Mouse (Mus musculus) intestine, postnatal 0 days (tissue): Measurements from ENCODE around the gene Mnd1. TPM values are rescaled to one million over a fixed set of nuclear protein-coding genes. Genes with fewer than 3 reads are reported as not detected.

Experiments
- ATAC-seq: fragments of 200-750 bp; cut with Nextera tagmentation; 2 replicates; pipeline ENCODE4 v1.8.0; 2017; ENCODE audit warnings: mild to moderate bottlenecking, moderate TSS enrichment, moderate library complexity
- H3K27ac ChIP-seq: fragments of 300-500 bp; sonication (generic); 2 replicates; pipeline ENCODE4 v1.5.1; 2014; ENCODE audit warnings: mild to moderate bottlenecking, low read depth, low read length, moderate library complexity
- H3K27me3 ChIP-seq: fragments of 300-500 bp; sonication (generic); replicated peaks from 2 replicates; pipeline ENCODE4 v1.6.1; 2014; ENCODE audit warnings: low read length, mixed read lengths; ENCODE audit not compliant: control insufficient read depth, insufficient read depth
- H3K36me3 ChIP-seq: fragments of 300-500 bp; sonication (generic); 2 replicates; pipeline ENCODE4 v1.6.1; 2014; ENCODE audit warnings: mild to moderate bottlenecking, moderate library complexity; ENCODE audit not compliant: control insufficient read depth, insufficient read depth
- H3K4me1 ChIP-seq: fragments of 300-500 bp; sonication (generic); replicated peaks from 2 replicates; pipeline ENCODE4 v1.6.1; 2014; ENCODE audit warnings: antibody characterized with exemption, low read length, mixed read lengths; ENCODE audit not compliant: control insufficient read depth, insufficient read depth
- H3K4me2 ChIP-seq: fragments of 300-500 bp; sonication (generic); replicated peaks from 2 replicates; pipeline ENCODE4 v1.6.1; 2014; ENCODE audit warnings: low read depth, mild to moderate bottlenecking, moderate library complexity
- H3K4me3 ChIP-seq: fragments of 300-500 bp; sonication (generic); 2 replicates; pipeline ENCODE4 v1.5.1; 2014; ENCODE audit warnings: low read depth, low read length
- H3K9ac ChIP-seq: fragments of 300-500 bp; sonication (generic); 2 replicates; pipeline ENCODE4 v1.6.1; 2014; ENCODE audit warnings: mild to moderate bottlenecking, low read depth, low read length
- H3K9me3 ChIP-seq: fragments of 300-500 bp; sonication (generic); 2 replicates; pipeline ENCODE4 v1.6.1; 2016; ENCODE audit warnings: mixed run types; ENCODE audit not compliant: control insufficient read depth
- CTCF ChIP-seq: sonication (generic); IDR thresholded peaks from 2 replicates; pipeline ENCODE4 v1.5.1; 2016; ENCODE audit warnings: low read depth, mild to moderate bottlenecking, control low read depth, antibody characterized with exemption, moderate library complexity
- WGBS: fragments of 180-500 bp; shearing (Covaris S2); extraction: QIAGEN DNeasy Blood & Tissue Kit; methylation state at CpG from one replicate; pipeline ENCODE4 v1.1.7; 2014; 5-methylcytosine and 5-hydroxymethylcytosine counted together
- polyA plus RNA-seq: library from polyadenylated mRNA; unstranded; fragments of >200 nt; fragmentation: Nextera tagmentation; extraction: Ambion mirVana; gene quantifications from 2 replicates; pipeline ENCODE4 v1.2.1, GENCODE M21; 2015

The Mnd1 gene
- polyA plus RNA-seq, 1 experiment from 2014 or later = 6.5 TPM

DNA sequence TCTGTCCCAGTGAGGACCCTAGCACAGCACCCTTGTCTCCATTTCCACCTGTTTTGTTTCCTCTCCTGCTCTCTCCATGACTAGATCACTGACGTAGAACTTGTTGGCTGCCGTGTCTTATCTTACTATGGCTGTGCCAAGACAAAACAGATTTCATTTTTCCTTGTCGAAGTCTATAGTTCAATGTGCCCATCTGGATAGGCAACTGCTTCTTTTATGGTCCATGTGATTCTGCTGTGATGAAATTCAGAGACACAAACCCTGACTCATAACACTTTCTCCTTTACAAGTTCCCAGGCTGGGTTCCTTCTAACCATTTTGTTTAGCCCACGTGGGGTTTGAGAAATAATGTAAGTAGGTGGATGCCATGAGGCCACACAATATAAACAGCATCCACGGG is 10.5 kb upstream of the Mnd1 start:
- H3K27me3 ChIP-seq = no peaks in the 10 kb centered on the region
- no peak for TF ChIP-seq CTCF
- H3K9ac ChIP-seq = no peak overlapping the region
- H3K36me3 ChIP-seq = peaks cover 40% of the 10 kb centered on the region
- H3K4me1 ChIP-seq = no peaks in the 10 kb centered on the region
- H3K4me2 ChIP-seq = no peak overlapping the region
- no peaks in the 10 kb centered on the region for H3K9me3 ChIP-seq
- WGBS = 56% methylated on average over 5 of the region's 5 CpGs
- peak; percentile 43; the same call in 1 of the 2 replicates for ATAC-seq
- no peak overlapping the region for H3K4me3 ChIP-seq
- H3K27ac ChIP-seq = no peak overlapping the region

DNA sequence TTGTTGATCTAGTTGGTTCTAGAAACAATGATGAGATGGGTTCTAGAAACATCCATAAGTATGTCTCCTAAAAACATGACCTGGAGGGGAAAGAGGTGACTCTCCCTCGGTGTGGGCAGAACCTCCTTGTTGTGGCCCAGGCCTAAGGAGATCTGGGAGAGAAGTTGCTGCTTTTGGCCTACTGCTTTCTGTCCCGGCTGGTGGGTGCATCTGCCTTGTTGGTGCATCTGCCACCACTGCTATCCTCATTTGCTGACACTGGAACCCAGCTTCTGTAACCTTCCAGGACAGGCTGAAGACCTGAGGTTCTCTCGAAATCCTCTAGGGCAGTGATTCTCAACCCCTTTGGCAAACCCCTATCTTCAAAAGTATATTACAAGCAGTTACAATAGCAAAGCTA is 9.8 kb upstream of the Mnd1 start:
- 96% methylated on average over 3 of the region's 3 CpGs for WGBS
- Histone ChIP-seq H3K4me1 (no peaks in the 10 kb centered on the region), H3K4me2 (no peak overlapping the region), H3K36me3 (peaks cover 37% of the 10 kb centered on the region), H3K27ac (no peak overlapping the region), H3K27me3 (no peaks in the 10 kb centered on the region), H3K4me3 (no peak overlapping the region), H3K9me3 (no peaks in the 10 kb centered on the region), H3K9ac (no peak overlapping the region)
- no peak for ATAC-seq
- no peak for TF ChIP-seq CTCF

DNA sequence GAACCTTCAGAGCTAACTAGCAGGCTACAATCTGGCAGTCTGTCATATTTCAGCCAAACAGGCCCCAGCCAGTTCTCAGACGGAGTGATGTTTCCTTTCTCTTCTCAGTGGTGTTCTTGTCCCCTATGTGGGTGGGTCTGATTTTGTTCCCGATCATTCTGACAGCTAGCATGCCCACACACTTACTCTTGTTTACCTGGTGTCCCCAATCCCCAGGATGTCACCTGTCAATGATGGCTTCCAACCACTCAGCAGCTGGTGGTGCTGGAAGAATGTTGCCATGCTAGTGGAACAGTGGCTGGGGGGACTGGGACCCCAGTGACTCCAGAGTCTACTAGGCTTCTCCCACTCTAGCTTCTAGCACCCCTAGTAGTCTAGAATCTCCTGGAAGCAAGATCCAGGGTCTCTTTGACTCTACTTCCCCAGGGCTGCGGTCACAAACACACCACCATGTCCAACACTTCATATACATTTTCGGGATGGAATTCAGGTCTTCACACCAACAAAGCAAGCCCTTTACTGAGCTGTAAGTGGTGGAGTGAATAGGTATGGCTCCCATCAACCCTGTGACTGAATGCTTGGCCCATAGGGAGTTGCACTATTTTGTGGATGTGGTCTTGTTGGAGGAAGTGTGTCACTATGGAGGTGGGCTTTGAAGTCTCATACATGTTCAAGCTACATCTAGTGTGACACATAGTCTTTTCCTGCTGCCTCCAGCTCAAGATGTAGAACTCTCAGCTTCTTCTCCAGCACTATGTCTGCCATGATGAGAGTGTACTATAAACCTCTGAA is 2.2 kb upstream of the Mnd1 start:
- Histone ChIP-seq H3K9ac (no peak overlapping the region), H3K4me3 (no peak overlapping the region), H3K27me3 (no peaks in the 10 kb centered on the region), H3K36me3 (peaks cover 7% of the 10 kb centered on the region), H3K9me3 (no peaks in the 10 kb centered on the region), H3K27ac (no peak overlapping the region), H3K4me2 (no peak overlapping the region), H3K4me1 (no peaks in the 10 kb centered on the region; the same call in 1 of the 2 replicates)
- ATAC-seq = no peak
- 78% methylated on average over 4 of the region's 4 CpGs for WGBS
- TF ChIP-seq CTCF = no peak

DNA sequence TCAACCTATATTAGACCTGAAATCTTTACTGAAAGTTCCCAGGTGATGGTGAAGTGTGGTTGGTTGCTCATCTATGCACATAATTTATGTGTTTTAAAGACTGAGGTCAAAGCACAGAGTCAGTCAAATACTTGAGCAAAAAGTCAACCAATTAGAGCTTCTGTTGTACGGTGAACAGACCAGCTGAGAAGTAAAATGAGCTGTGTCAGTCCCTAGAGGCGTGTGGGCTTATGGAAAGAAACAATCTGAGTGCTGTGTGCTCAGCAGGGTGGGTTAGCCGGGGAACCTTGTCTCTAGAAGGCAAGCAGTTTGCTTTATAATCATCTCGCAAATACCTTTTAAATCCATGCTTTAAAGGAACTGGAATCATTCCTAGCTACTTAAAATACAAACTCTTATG is 1.4 kb upstream of the Mnd1 start:
- H3K4me3 ChIP-seq = no peak overlapping the region
- no peak for TF ChIP-seq CTCF
- peaks cover 7% of the 10 kb centered on the region for H3K36me3 ChIP-seq
- WGBS = 57% methylated on average over 4 of the region's 4 CpGs
- H3K9ac ChIP-seq = no peak overlapping the region
- H3K27ac ChIP-seq = no peak overlapping the region
- no peaks in the 10 kb centered on the region; the same call in 1 of the 2 replicates for H3K4me1 ChIP-seq
- no peaks in the 10 kb centered on the region for H3K27me3 ChIP-seq
- ATAC-seq = no peak
- no peak overlapping the region for H3K4me2 ChIP-seq
- no peaks in the 10 kb centered on the region for H3K9me3 ChIP-seq

DNA sequence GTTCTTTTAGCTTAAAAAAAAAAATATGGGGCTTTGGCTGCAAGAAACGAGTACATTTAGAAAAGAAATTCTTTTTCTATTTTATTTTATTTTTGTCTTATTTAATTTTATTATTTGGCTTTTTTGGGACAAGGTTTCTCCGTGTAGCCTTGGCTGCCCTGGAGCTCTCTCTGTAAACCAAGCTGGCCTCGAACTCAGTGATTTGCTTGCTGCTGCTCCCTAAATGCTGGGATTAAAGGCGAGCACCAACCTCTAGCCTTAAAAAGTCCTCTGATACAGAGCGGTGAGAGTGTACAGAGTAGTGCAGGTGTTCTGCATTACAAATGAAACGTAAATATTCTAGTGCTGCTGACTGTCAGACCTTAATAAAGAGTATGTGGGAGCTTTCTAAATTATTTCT is 519 bp upstream of the Mnd1 start:
- H3K27ac ChIP-seq = no peak overlapping the region
- no peaks in the 10 kb centered on the region for H3K9me3 ChIP-seq
- peak overlapping the region; percentile 55; the same call in 1 of the 2 replicates for H3K4me3 ChIP-seq

DNA sequence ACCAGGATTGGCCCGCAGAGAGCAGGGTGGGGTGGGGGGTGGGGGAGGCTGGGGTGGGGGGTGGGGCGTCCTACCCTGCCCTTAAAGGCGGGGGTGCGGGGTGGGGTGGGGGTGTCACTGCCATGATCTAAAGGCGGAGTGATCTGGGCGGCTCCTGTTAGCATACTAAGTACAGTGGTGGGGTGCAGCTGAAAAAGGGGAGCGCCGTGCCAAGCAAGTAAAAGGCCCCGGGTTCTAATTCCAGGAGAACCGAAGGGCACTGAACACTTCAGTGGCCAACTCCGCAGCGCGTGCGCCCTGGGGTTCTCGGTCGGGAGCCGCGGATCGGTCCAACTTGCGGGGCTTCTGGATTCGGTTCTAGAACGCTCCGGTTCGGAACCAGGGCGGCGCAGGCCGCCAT is 440 bp downstream of the Mnd1 start:
- no peaks in the 10 kb centered on the region for H3K27me3 ChIP-seq
- no peak for TF ChIP-seq CTCF
- no peaks in the 10 kb centered on the region; the same call in 1 of the 2 replicates for H3K4me1 ChIP-seq
- H3K9ac ChIP-seq = peak overlapping the region; percentile 53
- H3K27ac ChIP-seq = 0 out of 2 replicates have a peak overlapping the region, but pooled peaks have one; percentile 24
- H3K9me3 ChIP-seq = no peaks in the 10 kb centered on the region
- ATAC-seq = peak; percentile 29
- H3K4me2 ChIP-seq = peak overlapping the region; percentile 98
- peak overlapping the region; percentile 55 for H3K4me3 ChIP-seq
- WGBS = under 1% methylated on average over 27 of the region's 27 CpGs
- H3K36me3 ChIP-seq = peaks cover 6% of the 10 kb centered on the region

More for the DNA sequence above, 519 bp upstream of the Mnd1 start:
- no peaks in the 10 kb centered on the region; the same call in 1 of the 2 replicates for H3K4me1 ChIP-seq
- ATAC-seq = no peak
- no peaks in the 10 kb centered on the region for H3K27me3 ChIP-seq
- peak overlapping the region; percentile 98 for H3K4me2 ChIP-seq
- WGBS = 36% methylated on average over 6 of the region's 6 CpGs
- no peak overlapping the region for H3K9ac ChIP-seq
- peaks cover 7% of the 10 kb centered on the region for H3K36me3 ChIP-seq
- no peak for TF ChIP-seq CTCF
